Mouse (Mus musculus) liver, embryonic 15.5 days (tissue): ENCODE data around the gene Spon1. TPM values are rescaled to one million over a fixed set of nuclear protein-coding genes. Genes with fewer than 3 reads are reported as not detected.

Experiments
- ATAC-seq: fragments of 200-750 bp; cut with Nextera tagmentation; 2 replicates; pipeline ENCODE4 v1.8.0; 2017; ENCODE audit warnings: moderate number of reproducible peaks, mild to moderate bottlenecking, moderate library complexity; ENCODE audit not compliant: insufficient read depth
- H3K27ac ChIP-seq: fragments of 300-500 bp; sonication (generic); replicated peaks from 2 replicates; pipeline ENCODE4 v1.5.1; 2015; ENCODE audit warnings: mild to moderate bottlenecking, inconsistent platforms
- H3K27me3 ChIP-seq: fragments of 300-500 bp; sonication (generic); 2 replicates; pipeline ENCODE4 v1.6.1; 2015; ENCODE audit warnings: mild to moderate bottlenecking, inconsistent platforms
- H3K36me3 ChIP-seq: fragments of 300-500 bp; sonication (generic); replicated peaks from 2 replicates; pipeline ENCODE4 v1.6.1; 2015; ENCODE audit warnings: moderate library complexity, mild to moderate bottlenecking, inconsistent platforms
- H3K4me1 ChIP-seq: fragments of 300-500 bp; sonication (generic); replicated peaks from 2 replicates; pipeline ENCODE4 v1.6.1; 2015; ENCODE audit warnings: inconsistent platforms
- H3K4me2 ChIP-seq: fragments of 300-500 bp; sonication (generic); 2 replicates; pipeline ENCODE4 v1.6.1; 2015; ENCODE audit warnings: moderate library complexity, mild to moderate bottlenecking, inconsistent platforms
- H3K4me3 ChIP-seq: fragments of 300-500 bp; sonication (generic); replicated peaks from 2 replicates; pipeline ENCODE4 v1.5.1; 2015; ENCODE audit warnings: mild to moderate bottlenecking, inconsistent platforms
- H3K9ac ChIP-seq: fragments of 300-500 bp; sonication (generic); 2 replicates; pipeline ENCODE4 v1.6.1; 2015; ENCODE audit warnings: moderate library complexity, mild to moderate bottlenecking, inconsistent platforms
- H3K9me3 ChIP-seq: fragments of 300-500 bp; sonication (generic); replicated peaks from 2 replicates; pipeline ENCODE4 v1.6.1; 2016; ENCODE audit warnings: inconsistent platforms
- WGBS: fragments of 180-500 bp; shearing (Covaris S2); methylation state at CpG from one replicate; pipeline ENCODE4 v1.1.7; 2015; ENCODE audit warnings: mixed read lengths; ENCODE audit not compliant: insufficient replicate concordance; 5-methylcytosine and 5-hydroxymethylcytosine counted together
- polyA plus RNA-seq: library from polyadenylated mRNA; unstranded; fragments of >200 nt; fragmentation: Nextera tagmentation; extraction: Ambion mirVana; gene quantifications from 2 replicates; pipeline ENCODE4 v1.2.1, GENCODE M21; 2015

Gene Spon1
- polyA plus RNA-seq, 1 experiment from 2014 or later: 0.55 TPM

DNA sequence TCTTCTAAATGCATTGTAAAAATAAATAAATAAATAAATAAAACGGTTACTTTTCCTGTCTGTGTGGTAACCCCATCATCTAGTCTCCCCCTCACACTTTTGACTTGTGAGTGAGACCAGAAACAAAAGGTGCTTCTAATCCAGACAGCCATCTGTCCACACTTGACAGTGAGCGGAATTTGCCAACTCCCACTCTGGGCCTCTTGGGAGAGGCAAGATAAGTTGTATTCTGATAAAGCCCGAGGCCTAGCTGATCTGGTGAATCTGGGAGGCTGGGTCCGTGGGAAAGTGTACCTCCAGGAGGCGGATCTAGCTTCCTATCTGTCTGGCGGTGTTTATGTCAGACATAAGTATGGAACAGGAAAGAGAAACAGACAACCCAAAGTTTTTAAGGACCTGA, 52.3 kb downstream of the Spon1 start:
- Histone ChIP-seq H3K4me2 (0 out of 2 replicates have a peak overlapping the region, but pooled peaks have one; percentile 2), H3K27ac (no peak overlapping the region), H3K4me1 (peaks cover 12% of the 10 kb centered on the region), H3K36me3 (no peaks in the 10 kb centered on the region), H3K27me3 (no peaks in the 10 kb centered on the region), H3K9ac (no peak overlapping the region), H3K9me3 (no peaks in the 10 kb centered on the region), H3K4me3 (no peak overlapping the region)
- ATAC-seq: peak; percentile 79
- 19% methylated on average over 6 of the region's 6 CpGs for WGBS

DNA sequence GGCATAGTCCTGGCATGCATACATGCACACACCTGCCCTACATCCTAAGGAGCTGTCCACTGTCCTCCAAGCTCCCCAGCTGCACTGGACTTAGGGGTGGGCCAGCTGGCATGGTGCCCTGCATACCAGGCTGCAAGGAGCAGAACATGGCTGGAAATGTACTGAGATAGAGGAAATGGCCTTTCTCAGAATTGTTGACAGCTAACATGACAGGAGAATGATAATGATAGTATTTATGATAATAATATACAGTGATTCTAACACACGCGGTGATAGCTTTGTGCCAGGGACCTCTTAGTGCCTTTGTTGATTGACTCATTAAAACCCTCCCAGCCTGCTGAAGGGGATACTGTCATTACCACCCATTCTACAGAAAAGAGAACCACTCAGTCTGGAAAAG, 54.4 kb downstream of the Spon1 start:
- WGBS: 74% methylated on average over 2 of the region's 2 CpGs
- no peaks in the 10 kb centered on the region for H3K27me3 ChIP-seq
- H3K9me3 ChIP-seq: no peaks in the 10 kb centered on the region
- no peak for ATAC-seq
- no peak overlapping the region for H3K4me3 ChIP-seq
- no peaks in the 10 kb centered on the region for H3K36me3 ChIP-seq
- peaks cover 12% of the 10 kb centered on the region for H3K4me1 ChIP-seq
- H3K27ac ChIP-seq: no peak overlapping the region
- H3K4me2 ChIP-seq: no peak overlapping the region
- no peak overlapping the region for H3K9ac ChIP-seq

- Histone ChIP-seq H3K4me2 (no peak overlapping the region), H3K9ac (no peak overlapping the region), H3K36me3 (no peaks in the 10 kb centered on the region), H3K9me3 (no peaks in the 10 kb centered on the region), H3K27ac (no peak overlapping the region), H3K27me3 (no peaks in the 10 kb centered on the region), H3K4me1 (peaks cover 16% of the 10 kb centered on the region), H3K4me3 (no peak overlapping the region)
- no peak for ATAC-seq
- WGBS: 46% methylated on average over 3 of the region's 3 CpGs
Measured at GRCm38 (mm10) chr7:113823026-113823425, 57.2 kb downstream of the Spon1 start.

GRCm38 (mm10) chr7:113824651-113825050, 58.9 kb downstream of the Spon1 start:
- Histone ChIP-seq H3K4me3 (no peak overlapping the region), H3K27ac (no peak overlapping the region), H3K4me1 (peaks cover 10% of the 10 kb centered on the region), H3K4me2 (no peak overlapping the region), H3K36me3 (no peaks in the 10 kb centered on the region), H3K27me3 (no peaks in the 10 kb centered on the region), H3K9ac (no peak overlapping the region), H3K9me3 (no peaks in the 10 kb centered on the region)
- WGBS: 63% methylated on average over 6 of the region's 6 CpGs
- no peak for ATAC-seq

DNA sequence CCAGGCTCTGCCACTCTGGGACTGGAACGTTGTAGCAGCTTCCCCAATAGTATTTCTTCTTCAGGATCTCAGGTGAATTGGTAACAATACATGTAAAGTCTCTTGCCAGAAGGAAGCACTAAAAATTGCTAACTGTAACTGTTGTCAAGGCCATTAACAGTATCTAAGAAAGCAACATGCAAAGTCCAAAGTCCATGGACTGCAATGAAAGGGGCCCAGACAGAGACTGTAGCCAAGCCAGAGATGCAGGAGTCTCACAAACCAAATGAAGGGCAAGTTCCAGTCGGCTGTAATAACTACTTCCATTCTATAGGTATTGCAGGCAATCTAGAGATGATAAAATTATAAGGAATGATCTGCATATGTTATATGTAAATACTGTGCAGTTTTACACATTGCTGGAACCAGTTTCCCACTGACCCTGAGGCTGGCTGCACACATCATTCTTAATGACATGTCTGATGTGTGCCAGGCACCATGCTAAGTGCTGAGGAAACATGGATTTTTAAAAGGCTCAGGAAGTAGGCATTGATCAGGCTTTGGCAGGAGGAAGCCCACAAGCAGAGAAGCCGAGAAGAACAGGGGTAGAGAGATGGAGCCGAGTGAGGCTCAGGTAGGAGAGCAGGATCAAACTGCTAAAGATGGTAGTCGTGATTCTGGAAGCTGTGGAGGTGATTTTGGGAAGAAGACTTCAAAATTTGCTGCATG, 59.9 kb downstream of the Spon1 start:
- Histone ChIP-seq H3K27me3 (no peaks in the 10 kb centered on the region), H3K36me3 (no peaks in the 10 kb centered on the region), H3K4me3 (no peak overlapping the region), H3K4me2 (no peak overlapping the region), H3K9me3 (no peaks in the 10 kb centered on the region), H3K4me1 (peaks cover 10% of the 10 kb centered on the region), H3K9ac (no peak overlapping the region), H3K27ac (no peak overlapping the region)
- no peak for ATAC-seq
- WGBS: 51% methylated on average over 5 of the region's 5 CpGs

DNA sequence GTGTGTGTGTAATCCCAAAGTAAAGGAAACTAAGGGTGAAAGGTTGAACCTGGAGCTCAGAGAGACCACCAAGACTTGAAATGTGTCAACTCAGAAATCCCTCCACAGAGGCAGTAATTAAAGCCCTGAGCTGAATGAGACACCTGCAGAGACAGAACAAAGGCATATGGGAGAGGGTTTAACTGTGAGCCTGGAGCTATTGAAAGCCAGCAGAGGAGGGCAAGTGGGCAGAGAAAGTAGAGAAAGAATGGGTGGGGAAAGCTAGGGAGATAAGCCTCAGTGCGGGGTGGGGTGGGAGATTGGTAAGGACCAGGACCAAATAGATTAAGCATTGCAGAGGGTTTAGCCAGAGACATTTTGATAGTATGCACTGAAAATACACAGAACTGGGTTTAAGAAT, 60.7 kb downstream of the Spon1 start:
- 15% methylated on average over 1 of the region's 1 CpGs for WGBS
- no peaks in the 10 kb centered on the region for H3K9me3 ChIP-seq
- no peak overlapping the region for H3K27ac ChIP-seq
- no peaks in the 10 kb centered on the region for H3K27me3 ChIP-seq
- peaks cover 10% of the 10 kb centered on the region for H3K4me1 ChIP-seq
- no peak overlapping the region for H3K4me2 ChIP-seq
- no peak overlapping the region for H3K9ac ChIP-seq
- peak; percentile 56; the same call in 1 of the 2 replicates for ATAC-seq
- no peak overlapping the region for H3K4me3 ChIP-seq
- H3K36me3 ChIP-seq: no peaks in the 10 kb centered on the region

- ATAC-seq: no peak
- Histone ChIP-seq H3K4me2 (no peak overlapping the region), H3K4me3 (no peak overlapping the region), H3K27ac (no peak overlapping the region), H3K27me3 (no peaks in the 10 kb centered on the region), H3K9ac (no peak overlapping the region), H3K4me1 (peaks cover 10% of the 10 kb centered on the region), H3K36me3 (no peaks in the 10 kb centered on the region), H3K9me3 (no peaks in the 10 kb centered on the region)
- WGBS: 30% methylated on average over 2 of the region's 2 CpGs
Measured at GRCm38 (mm10) chr7:113828122-113828571, 62.3 kb downstream of the Spon1 start.

DNA sequence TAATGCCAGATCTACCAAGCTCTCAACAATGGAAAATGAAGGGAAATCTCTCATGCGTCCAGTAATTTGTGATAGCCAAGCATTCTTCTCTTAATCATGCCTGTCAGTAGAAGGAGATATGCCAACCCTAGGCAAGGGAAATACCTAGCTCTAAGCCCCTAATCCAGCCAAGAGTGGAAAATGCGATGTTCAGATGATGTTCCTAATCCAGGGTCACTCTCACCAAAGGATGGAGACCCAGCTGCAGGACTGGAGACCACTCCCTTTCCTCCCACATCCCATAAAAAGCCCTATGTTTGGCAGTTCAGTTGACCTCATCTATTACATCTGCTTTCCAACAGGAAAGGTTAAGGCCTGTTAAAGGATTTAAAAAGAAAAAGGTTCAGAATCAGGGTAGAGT, 62.8 kb downstream of the Spon1 start:
- H3K36me3 ChIP-seq: no peaks in the 10 kb centered on the region
- H3K27me3 ChIP-seq: no peaks in the 10 kb centered on the region
- whole genome bisulfite sequencing: 72% methylated on average over 2 of the region's 2 CpGs
- H3K9ac ChIP-seq: no peak overlapping the region
- ATAC-seq: no peak
- no peak overlapping the region for H3K4me3 ChIP-seq
- no peak overlapping the region for H3K4me2 ChIP-seq
- peaks cover 10% of the 10 kb centered on the region for H3K4me1 ChIP-seq
- no peak overlapping the region for H3K27ac ChIP-seq
- no peaks in the 10 kb centered on the region for H3K9me3 ChIP-seq

- H3K9me3 ChIP-seq: no peaks in the 10 kb centered on the region
- WGBS: 68% methylated on average over 4 of the region's 4 CpGs
Measured at GRCm38 (mm10) chr7:113837151-113837550, 71.4 kb downstream of the Spon1 start.

GRCm38 (mm10) chr7:113839431-113839830, 73.6 kb downstream of the Spon1 start:
- H3K4me3 ChIP-seq: no peak overlapping the region
- no peaks in the 10 kb centered on the region for H3K27me3 ChIP-seq
- H3K4me1 ChIP-seq: no peaks in the 10 kb centered on the region
- no peaks in the 10 kb centered on the region for H3K36me3 ChIP-seq
- no peaks in the 10 kb centered on the region for H3K9me3 ChIP-seq
- H3K4me2 ChIP-seq: no peak overlapping the region
- no peak overlapping the region for H3K9ac ChIP-seq
- 64% methylated on average over 8 of the region's 8 CpGs for WGBS
- ATAC-seq: no peak
- no peak overlapping the region for H3K27ac ChIP-seq

More at GRCm38 (mm10) chr7:113837151-113837550, 71.4 kb downstream of the Spon1 start:
- H3K4me2 ChIP-seq: no peak overlapping the region
- H3K36me3 ChIP-seq: no peaks in the 10 kb centered on the region
- no peak overlapping the region for H3K27ac ChIP-seq
- H3K9ac ChIP-seq: no peak overlapping the region
- no peaks in the 10 kb centered on the region for H3K27me3 ChIP-seq
- H3K4me1 ChIP-seq: no peaks in the 10 kb centered on the region
- ATAC-seq: no peak
- H3K4me3 ChIP-seq: no peak overlapping the region

DNA sequence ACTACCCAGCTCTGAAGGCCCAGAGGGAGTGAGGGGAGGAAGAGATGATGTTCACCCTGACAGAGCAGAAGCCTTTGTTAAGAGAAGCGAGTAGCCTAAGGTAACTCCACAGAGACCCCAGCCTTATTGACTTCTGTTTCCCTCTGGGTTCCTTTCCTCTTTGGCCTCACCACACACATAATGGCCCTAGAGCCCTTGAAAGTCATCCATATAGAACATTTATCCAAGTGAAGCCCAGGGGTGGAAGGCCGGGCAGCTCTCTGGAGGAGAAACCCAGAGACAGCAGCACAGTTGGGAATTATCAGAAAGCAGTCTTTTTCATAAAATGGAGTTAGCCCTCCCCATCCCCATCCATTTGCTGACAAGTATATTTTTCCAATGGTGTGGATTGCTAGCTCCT, 75.7 kb downstream of the Spon1 start:
- no peak overlapping the region for H3K4me3 ChIP-seq
- no peaks in the 10 kb centered on the region for H3K36me3 ChIP-seq
- WGBS: 63% methylated on average over 2 of the region's 2 CpGs
- no peaks in the 10 kb centered on the region for H3K27me3 ChIP-seq
- no peak overlapping the region for H3K27ac ChIP-seq
- no peaks in the 10 kb centered on the region for H3K9me3 ChIP-seq
- no peak overlapping the region for H3K4me2 ChIP-seq
- H3K4me1 ChIP-seq: no peaks in the 10 kb centered on the region
- H3K9ac ChIP-seq: no peak overlapping the region
- no peak for ATAC-seq

- Histone ChIP-seq H3K4me2 (no peak overlapping the region), H3K27me3 (no peaks in the 10 kb centered on the region), H3K9me3 (no peaks in the 10 kb centered on the region), H3K4me3 (no peak overlapping the region), H3K36me3 (no peaks in the 10 kb centered on the region), H3K9ac (no peak overlapping the region), H3K27ac (no peak overlapping the region), H3K4me1 (0 out of 2 replicates have a peak, but pooled peaks cover 9% of the 10 kb centered on the region)
- 41% methylated on average over 2 of the region's 2 CpGs for WGBS
- no peak for ATAC-seq
Measured at GRCm38 (mm10) chr7:113843150-113843549, 77.4 kb downstream of the Spon1 start.
